Mouse (Mus musculus) activated CD4-positive, CD25-positive, alpha-beta regulatory T cell, adult 4 months (primary cell): Measurements from ENCODE around the gene Iffo2. TPM values are rescaled to one million over a fixed set of nuclear protein-coding genes. Genes with fewer than 3 reads are reported as not detected.

ENCODE experiments used
- ATAC-seq: one replicate; pipeline ENCODE4 v1.8.0; 2017
- polyA plus RNA-seq, 2 experiments: library from polyadenylated mRNA; unstranded; fragments of 100-300 nt; shearing (Covaris generic); gene quantifications; one replicate each; pipeline ENCODE4 v1.2.1; 2017

Gene Iffo2
- polyA plus RNA-seq, 2 experiments from 2014 or later: 2.0 to 3.1 TPM

- ATAC-seq: no peak
These were observed 4.9 kb downstream of the Iffo2 start for GRCm38 (mm10) chr4:139535127-139535695.

GRCm38 (mm10) chr4:139535719-139536118 lies 5.4 kb downstream of the Iffo2 start:
- no peak for ATAC-seq

- no peak for ATAC-seq
These were observed 6.4 kb downstream of the Iffo2 start for GRCm38 (mm10) chr4:139536706-139537105.

- ATAC-seq: no peak
These were observed 10.4 kb downstream of the Iffo2 start for GRCm38 (mm10) chr4:139540784-139541183.

GRCm38 (mm10) chr4:139545791-139546190 lies 15.4 kb downstream of the Iffo2 start:
- ATAC-seq: no peak

GRCm38 (mm10) chr4:139549448-139549847 lies 19.1 kb downstream of the Iffo2 start:
- ATAC-seq: no peak

GRCm38 (mm10) chr4:139555235-139555634 lies 24.9 kb downstream of the Iffo2 start:
- no peak for ATAC-seq

- peak; percentile 19 for ATAC-seq
These were observed 25.6 kb downstream of the Iffo2 start for GRCm38 (mm10) chr4:139555951-139556350.

- ATAC-seq: no peak
These were observed 38.0 kb downstream of the Iffo2 start for GRCm38 (mm10) chr4:139568361-139568760.

- no peak for ATAC-seq
These were observed 40.4 kb downstream of the Iffo2 start for GRCm38 (mm10) chr4:139570756-139571155.

GRCm38 (mm10) chr4:139572928-139573512 lies 42.7 kb downstream of the Iffo2 start:
- ATAC-seq: no peak

GRCm38 (mm10) chr4:139574156-139574798 lies 43.9 kb downstream of the Iffo2 start:
- peak; percentile 83 for ATAC-seq

- peak; percentile 13 for ATAC-seq
These were observed 44.7 kb downstream of the Iffo2 start for GRCm38 (mm10) chr4:139574799-139575672.

- ATAC-seq: no peak
These were observed 45.3 kb downstream of the Iffo2 start for GRCm38 (mm10) chr4:139575673-139576003.

GRCm38 (mm10) chr4:139576251-139576880 lies 46.0 kb downstream of the Iffo2 start:
- no peak for ATAC-seq

GRCm38 (mm10) chr4:139577006-139577405 lies 46.7 kb downstream of the Iffo2 start:
- no peak for ATAC-seq

- no peak for ATAC-seq
These were observed 48.0 kb downstream of the Iffo2 start for GRCm38 (mm10) chr4:139578389-139578788.

GRCm38 (mm10) chr4:139579003-139579402 lies 48.7 kb downstream of the Iffo2 start:
- peak; percentile 41 for ATAC-seq

GRCm38 (mm10) chr4:139579466-139579865 lies 49.1 kb downstream of the Iffo2 start:
- no peak for ATAC-seq

GRCm38 (mm10) chr4:139580663-139581336 lies 50.5 kb downstream of the Iffo2 start:
- no peak for ATAC-seq

- ATAC-seq: no peak
These were observed 51.2 kb downstream of the Iffo2 start for GRCm38 (mm10) chr4:139581427-139582051.

GRCm38 (mm10) chr4:139582346-139582745 lies 52.0 kb downstream of the Iffo2 start:
- ATAC-seq: no peak
